Mouse (Mus musculus) right cerebral cortex, adult 18-20 months (tissue): ENCODE measurements around the gene Hnrnpk.
"Not testable (repeated sequence)": the region's sequence is repeated elsewhere in the genome, so short reads cannot be mapped to it uniquely, and the experiment has no call there.

Experiments
- DNase-seq: peaks from one replicate; pipeline ENCODE4 v3.0.0; 2022; ENCODE audit warnings: mixed read lengths

The Hnrnpk gene

GRCm38 (mm10) chr13:58388379-58388778, 14.8 kb downstream of the Hnrnpk start:
- DNase-seq: no peak

- peak; percentile 59 for DNase-seq
Measured at GRCm38 (mm10) chr13:58387948-58388347, 15.2 kb downstream of the Hnrnpk start.

- no peak for DNase-seq
Measured at GRCm38 (mm10) chr13:58385547-58385920, 17.6 kb downstream of the Hnrnpk start.

GRCm38 (mm10) chr13:58384779-58385546, 18.2 kb downstream of the Hnrnpk start, which contains the start of gene 2210016F16Rik:
Gene 2210016F16Rik, minus strand, starts transcription at chr13:58385225.
- DNase-seq: peak; percentile 35

- DNase-seq: no peak
Measured at GRCm38 (mm10) chr13:58384371-58384770, 18.8 kb downstream of the Hnrnpk start.

GRCm38 (mm10) chr13:58373153-58373470, 30.0 kb downstream of the Hnrnpk start:
- no peak for DNase-seq

GRCm38 (mm10) chr13:58372278-58373152, 30.6 kb downstream of the Hnrnpk start:
- no peak for DNase-seq

- no peak for DNase-seq
Measured at GRCm38 (mm10) chr13:58368835-58369234, 34.3 kb downstream of the Hnrnpk start.

- DNase-seq: no peak
Measured at GRCm38 (mm10) chr13:58367641-58368040, 35.5 kb downstream of the Hnrnpk start.

GRCm38 (mm10) chr13:58366373-58366772, 36.8 kb downstream of the Hnrnpk start:
- no peak for DNase-seq

GRCm38 (mm10) chr13:58365179-58365578, 38.0 kb downstream of the Hnrnpk start:
- DNase-seq: not testable (repeated sequence)

- DNase-seq: no peak
Measured at GRCm38 (mm10) chr13:58364353-58365175, 38.6 kb downstream of the Hnrnpk start.

GRCm38 (mm10) chr13:58359304-58359653, 43.9 kb downstream of the Hnrnpk start:
- DNase-seq: no peak

GRCm38 (mm10) chr13:58358629-58359303, 44.4 kb downstream of the Hnrnpk start, which contains the start of gene Kif27:
Gene Kif27, minus strand, starts transcription at chr13:58359122.
- peak; percentile 70 for DNase-seq

GRCm38 (mm10) chr13:58352996-58353395, 50.1 kb downstream of the Hnrnpk start:
- DNase-seq: no peak

- no peak for DNase-seq
Measured at GRCm38 (mm10) chr13:58350606-58351005, 52.5 kb downstream of the Hnrnpk start.

GRCm38 (mm10) chr13:58344505-58344904, 58.6 kb downstream of the Hnrnpk start:
- DNase-seq: peak; percentile 34
